Mouse (Mus musculus) v-Abl transformed pro-B cells (cell line): ENCODE data around the gene C6.

Experiments used
- in situ Hi-C, 2 experiments: fragments of 400-800 bp; cut with MboI; formaldehyde crosslinking; loops; one replicate each; pipeline ENCODE4 v1.15.1; 2025; ENCODE audit not compliant: unreplicated experiment in 2 of 2

C6 gene

GRCm38 (mm10) chr15:4726830-4727310, at the start of gene C6:
C6 (plus strand) TSS chr15:4727175.
- in situ Hi-C loops, result no loop called here

- in situ Hi-C loops, result no loop called here
Observed at GRCm38 (mm10) chr15:4697604-4698003, 29.4 kb upstream of the C6 start.

- in situ Hi-C loops, result no loop called here
Observed at GRCm38 (mm10) chr15:4734150-4734549, 7.2 kb downstream of the C6 start.

GRCm38 (mm10) chr15:4734996-4735609, 8.1 kb downstream of the C6 start:
- in situ Hi-C loops, result no loop called here

GRCm38 (mm10) chr15:4747656-4748055, 20.7 kb downstream of the C6 start:
- in situ Hi-C loops, result no loop called here

GRCm38 (mm10) chr15:4790378-4790777, 63.4 kb downstream of the C6 start:
- in situ Hi-C loops, result no loop called here

GRCm38 (mm10) chr15:4796861-4797260, 69.9 kb downstream of the C6 start:
- in situ Hi-C loops, result no loop called here

GRCm38 (mm10) chr15:4804256-4804655, 77.3 kb downstream of the C6 start:
- in situ Hi-C loops, result no loop called here

- in situ Hi-C loops, result no loop called here
Observed at GRCm38 (mm10) chr15:4808131-4808530, 81.2 kb downstream of the C6 start.

- in situ Hi-C loops, result no loop called here
Observed at GRCm38 (mm10) chr15:4814976-4815375, 88.0 kb downstream of the C6 start.

- in situ Hi-C loops, result no loop called here
Observed at GRCm38 (mm10) chr15:4815711-4816110, 88.7 kb downstream of the C6 start.

- in situ Hi-C loops, result no loop called here
Observed at GRCm38 (mm10) chr15:4816752-4817493, 89.9 kb downstream of the C6 start.

GRCm38 (mm10) chr15:4818437-4818836, 91.5 kb downstream of the C6 start:
- in situ Hi-C loops, result no loop called here

GRCm38 (mm10) chr15:4821161-4821560, 94.2 kb downstream of the C6 start:
- in situ Hi-C loops, result no loop called here

GRCm38 (mm10) chr15:4821824-4822223, 94.8 kb downstream of the C6 start:
- in situ Hi-C loops, result no loop called here

GRCm38 (mm10) chr15:4827736-4828135, 100.8 kb downstream of the C6 start:
- in situ Hi-C loops, result no loop called here

GRCm38 (mm10) chr15:4836354-4836753, 109.4 kb downstream of the C6 start:
- in situ Hi-C loops, result no loop called here

GRCm38 (mm10) chr15:4850015-4850414, 123.0 kb downstream of the C6 start:
- in situ Hi-C loops, result no loop called here
